ENCODE assay signal across 23 mouse cellular contexts in the genomic region with DNA sequence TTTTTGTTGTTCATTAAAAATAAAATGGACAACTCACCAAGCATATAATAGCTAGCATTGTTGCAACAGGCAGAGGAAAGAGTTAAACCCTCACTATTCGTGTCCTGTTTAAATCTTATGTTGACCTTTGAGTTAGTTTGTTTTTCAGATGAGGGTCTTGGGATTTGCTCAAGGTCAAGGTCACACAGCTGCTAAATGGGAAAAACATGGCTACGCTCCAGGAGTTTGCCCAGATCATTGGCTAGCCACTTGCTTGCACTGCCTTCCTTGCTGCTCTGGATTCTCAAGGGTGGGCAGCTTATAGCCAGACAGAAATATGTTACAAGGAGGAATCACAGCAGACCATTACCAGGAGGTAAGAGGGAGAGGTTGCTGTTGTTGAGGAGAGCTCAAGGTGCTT.
DNase-seq lines count a peak whose midpoint lies in the region; ATAC-seq and TF ChIP-seq lines count a peak whose summit lies in the region.
"Had no signal": no experiment of that assay in that cellular context is flagged by ENCODE, and none has a peak within 500 bp of the region (broad histone marks: within the 10 kb centered on the region; RNA-seq: fewer than 3 reads in every experiment).

No protein-coding gene starts in this region.

- 65% methylated on average over 2 of the region's 2 CpGs for WGBS in neural tube, embryonic 15.5 days
- 24% methylated on average over 2 of the region's 2 CpGs for WGBS in limb, embryonic 10.5 days
- 60% methylated on average over 2 of the region's 2 CpGs for WGBS in cerebellum, adult 2 months

- peak; percentile 40 for DNase-seq in neural tube, embryonic 10.5 days (ENCODE audit: extremely low spot score, low spot score)
- DNase-seq in embryo, embryonic 11 days = peak; percentile 74
- DNase-seq in limb, embryonic 10.5 days (ENCODE audit: low spot score) = peak; percentile 36
- no peak for DNase-seq in heart, adult 9 months (ENCODE audit: low spot score in 2 of 2)
- DNase-seq in right cerebral cortex, postnatal 10 days (ENCODE audit: low spot score in 2 of 2) = no peak
- no peak for DNase-seq in cerebellum, adult 2 months
- DNase-seq: adrenal gland, adult 2 months; cerebellum, adult 11 months; cerebellum, postnatal 25 days; gastrocnemius, postnatal 36 days; heart, postnatal 14 days; kidney, adult 2 months; kidney, postnatal 25 days; thymus, adult 2 months had no signal

- H3K27ac ChIP-seq in neural tube, embryonic 15.5 days (replicated peaks) = no peak overlapping the region
- peak overlapping the region; percentile 79 for H3K27ac ChIP-seq in limb, embryonic 10.5 days
- H3K27ac ChIP-seq in cerebellum, adult 2 months (ENCODE audit: insufficient read depth, low read length) = no peak overlapping the region
- H3K27ac ChIP-seq: embryonic facial prominence, embryonic 15.5 days; hindbrain, postnatal 0 days; neural tube, embryonic 13.5 days had no signal

- H3K9ac ChIP-seq in neural tube, embryonic 15.5 days (replicated peaks) = no peak overlapping the region
- H3K9ac ChIP-seq: embryonic facial prominence, embryonic 15.5 days; neural tube, embryonic 13.5 days had no signal

- no peaks in the 10 kb centered on the region for H3K27me3 ChIP-seq in neural tube, embryonic 15.5 days (replicated peaks)
- no peaks in the 10 kb centered on the region for H3K27me3 ChIP-seq in limb, embryonic 10.5 days (ENCODE audit: low read depth, poor library complexity, severe bottlenecking)
- no peaks in the 10 kb centered on the region for H3K27me3 ChIP-seq in cerebellum, adult 2 months (ENCODE audit: control insufficient read depth, insufficient read depth, low read length)
- H3K27me3 ChIP-seq: embryonic facial prominence, embryonic 15.5 days; megakaryocyte, embryonic 14.5 days; neural tube, embryonic 13.5 days had no signal

- no peak for ATAC-seq in neural tube, embryonic 15.5 days (ENCODE audit: low FRiP score)
- ATAC-seq: hindbrain, postnatal 0 days; lung, postnatal 0 days had no signal

- TF ChIP-seq POLR2A in cerebellum, adult 2 months (IDR thresholded peaks at IDR 0.05; ENCODE audit: borderline replicate concordance, insufficient read depth, low read length) = no peak

- no peaks in the 10 kb centered on the region for H3K36me3 ChIP-seq in neural tube, embryonic 15.5 days
- H3K36me3 ChIP-seq in limb, embryonic 10.5 days = no peaks in the 10 kb centered on the region
- H3K36me3 ChIP-seq: G1E; neural tube, embryonic 13.5 days had no signal

- H3K4me2 ChIP-seq in neural tube, embryonic 15.5 days = no peak overlapping the region
- H3K4me2 ChIP-seq: embryonic facial prominence, embryonic 15.5 days; heart, embryonic 11.5 days; liver, embryonic 11.5 days; neural tube, embryonic 13.5 days had no signal

- no peak overlapping the region for H3K4me3 ChIP-seq in neural tube, embryonic 15.5 days (replicated peaks)
- H3K4me3 ChIP-seq in limb, embryonic 10.5 days = no peak overlapping the region
- no peak overlapping the region for H3K4me3 ChIP-seq in cerebellum, adult 2 months (replicated peaks; ENCODE audit: insufficient read depth, low read depth, low read length)
- H3K4me3 ChIP-seq: embryonic facial prominence, embryonic 15.5 days; megakaryocyte, embryonic 14.5 days; neural tube, embryonic 13.5 days had no signal

- 0 out of 2 replicates have a peak, but pooled peaks cover 3% of the 10 kb centered on the region for H3K4me1 ChIP-seq in neural tube, embryonic 15.5 days
- H3K4me1 ChIP-seq in limb, embryonic 10.5 days = peaks cover 29% of the 10 kb centered on the region
- no peaks in the 10 kb centered on the region for H3K4me1 ChIP-seq in cerebellum, adult 2 months (ENCODE audit: control insufficient read depth, insufficient read depth, low read length)
- H3K4me1 ChIP-seq: megakaryocyte, embryonic 14.5 days had no signal

- no peak for TF ChIP-seq CTCF in cerebellum, adult 2 months (IDR thresholded peaks at IDR 0.05; ENCODE audit: borderline replicate concordance, insufficient read depth, low read depth, low read length)

- H3K9me3 ChIP-seq in neural tube, embryonic 15.5 days (replicated peaks) = no peaks in the 10 kb centered on the region
- H3K9me3 ChIP-seq in limb, embryonic 10.5 days (replicated peaks) = no peaks in the 10 kb centered on the region
- H3K9me3 ChIP-seq: embryonic facial prominence, embryonic 15.5 days; megakaryocyte, embryonic 14.5 days; neural tube, embryonic 13.5 days had no signal

Comparison
In these comparisons a context has a peak if more than half of its experiments do, and no peak if none do; other contexts are left out.
1. DNase-seq: peak in neural tube, embryonic 10.5 days (single experiment), embryo, embryonic 11 days (single experiment) and limb, embryonic 10.5 days (single experiment); none in heart, adult 9 months (0 of 2), right cerebral cortex, postnatal 10 days (0 of 2) and cerebellum, adult 2 months (0 of 2).